ENCODE assay signal across 19 mouse cellular contexts in genomic region chr5:121958551-121958950, GRCm38 (mm10).
"Had no signal": no experiment of that assay in that cellular context is flagged by ENCODE, and none has a peak within 500 bp of the region (broad histone marks: within the 10 kb centered on the region; RNA-seq: fewer than 3 reads in every experiment).

No protein-coding gene starts in this region.

- H3K27me3 ChIP-seq: liver, embryonic 15.5 days; lung, embryonic 15.5 days; midbrain, embryonic 12.5 days; neural tube, embryonic 12.5 days; stomach, embryonic 15.5 days had no signal

- H3K36me3 ChIP-seq: liver, embryonic 15.5 days; lung, embryonic 15.5 days; midbrain, embryonic 12.5 days; neural tube, embryonic 12.5 days; stomach, embryonic 15.5 days had no signal

- H3K9ac ChIP-seq: liver, embryonic 15.5 days; liver, postnatal 0 days; lung, embryonic 15.5 days; midbrain, embryonic 12.5 days; neural tube, embryonic 12.5 days; stomach, embryonic 15.5 days had no signal

- H3K4me3 ChIP-seq: liver, embryonic 15.5 days; lung, embryonic 15.5 days; megakaryocyte, embryonic 14.5 days; midbrain, embryonic 12.5 days; neural tube, embryonic 12.5 days; stomach, embryonic 15.5 days had no signal

- H3K27ac ChIP-seq: liver, embryonic 15.5 days; lung, embryonic 15.5 days; macrophage; midbrain, embryonic 12.5 days; neural tube, embryonic 12.5 days; stomach, embryonic 15.5 days; stomach, postnatal 0 days had no signal

- H3K9me3 ChIP-seq: liver, embryonic 15.5 days; lung, embryonic 15.5 days; megakaryocyte, embryonic 14.5 days; midbrain, embryonic 12.5 days; neural tube, embryonic 12.5 days; stomach, embryonic 15.5 days had no signal

- H3K4me1 ChIP-seq: liver, embryonic 15.5 days; megakaryocyte, embryonic 14.5 days had no signal

- H3K4me2 ChIP-seq: liver, embryonic 15.5 days; lung, embryonic 15.5 days; midbrain, embryonic 12.5 days; neural tube, embryonic 12.5 days; stomach, embryonic 15.5 days had no signal

- ATAC-seq: liver, postnatal 0 days; lung, postnatal 0 days; midbrain, embryonic 16.5 days had no signal

- DNase-seq: liver, postnatal 0 days; lung, adult 2 months; lung, postnatal 14 days; lung, postnatal 36 days; midbrain, embryonic 14.5 days; right cerebral cortex, postnatal 14 days; thymus, adult 2 months; thymus, postnatal 25 days; thymus, postnatal 4 days had no signal
